Mouse (Mus musculus): ENCODE measurements at regions not wholly inside any gene's neighbourhood (a gene's known extent, or its start where the extent isn't known, plus 50 kb on each side); places are given as distances from the start of the nearest gene placed in this dataset.

- TF ChIP-seq CTCF (IDR thresholded peaks at IDR 0.05; ENCODE audit: insufficient read depth, low read length): no peak
- TF ChIP-seq POLR2A (IDR thresholded peaks at IDR 0.05; ENCODE audit: borderline replicate concordance, extremely low read depth, low read depth, low read length): no peak
Measured at GRCm38 (mm10) chr8:89737636-89738035, 610.5 kb downstream of the Tox3 start.

Measured in lung, adult 2 months (tissue).